Comparison of ENCODE assay signal across 24 mouse cellular contexts in genomic region chr17:28548550-28548949, GRCm38 (mm10). TPM values are rescaled to one million over a fixed set of nuclear protein-coding genes. Genes with fewer than 3 reads are reported as not detected.
"Had no signal": no experiment of that assay in that cellular context is flagged by ENCODE, and none has a peak within 500 bp of the region (broad histone marks: within the 10 kb centered on the region; RNA-seq: fewer than 3 reads in every experiment).

No protein-coding gene starts in this region.

- H3K27me3 ChIP-seq: neural tube, embryonic 12.5 days; neural tube, embryonic 13.5 days; neural tube, embryonic 15.5 days; stomach, embryonic 15.5 days had no signal

- H3K4me2 ChIP-seq: neural tube, embryonic 12.5 days; neural tube, embryonic 13.5 days; neural tube, embryonic 15.5 days; stomach, embryonic 15.5 days had no signal

- H3K9me3 ChIP-seq: neural tube, embryonic 12.5 days; neural tube, embryonic 13.5 days; neural tube, embryonic 15.5 days; stomach, embryonic 15.5 days had no signal

- DNase-seq: retina, postnatal 1 day; right cerebral cortex, adult 18-20 months; right cerebral cortex, postnatal 14 days; right cerebral cortex, postnatal 25 days; right cerebral cortex, postnatal 4 days; spleen, adult 18-20 months; thymus, adult 18-20 months; thymus, adult 2 months; thymus, postnatal 14 days; thymus, postnatal 25 days; thymus, postnatal 36 days; thymus, postnatal 4 days had no signal

- H3K9ac ChIP-seq: neural tube, embryonic 12.5 days; neural tube, embryonic 13.5 days; neural tube, embryonic 15.5 days; stomach, embryonic 15.5 days had no signal

- H3K27ac ChIP-seq: neural tube, embryonic 12.5 days; neural tube, embryonic 13.5 days; neural tube, embryonic 15.5 days; stomach, embryonic 15.5 days had no signal

- H3K4me3 ChIP-seq: neural tube, embryonic 12.5 days; neural tube, embryonic 13.5 days; neural tube, embryonic 15.5 days; stomach, embryonic 15.5 days had no signal

- H3K36me3 ChIP-seq: neural tube, embryonic 12.5 days; neural tube, embryonic 13.5 days; neural tube, embryonic 15.5 days; stomach, embryonic 15.5 days had no signal

- H3K4me1 ChIP-seq: neural tube, embryonic 12.5 days had no signal

RNA-seq across cellular contexts. Expression of gene Clpsl2, which starts 0.7 kb away (rescaled TPM):
- total RNA-seq: neutrophil, adult 5-6 weeks had no signal
- polyA plus RNA-seq: neural tube, embryonic 12.5 days; neural tube, embryonic 13.5 days; neural tube, embryonic 14.5 days; neural tube, embryonic 15.5 days; small intestine, adult 2 months; spleen, adult 2 months; stomach, embryonic 15.5 days; stomach, embryonic 16.5 days; testis, adult 2 months; thymus, adult 2 months; thymus, postnatal 0 days; urinary bladder, adult 2 months had no signal

RNA-seq across cellular contexts. Expression of gene Clps, which starts 12.0 kb away (rescaled TPM):
- total RNA-seq: neutrophil, adult 5-6 weeks had no signal
- polyA plus RNA-seq: neural tube, embryonic 12.5 days; neural tube, embryonic 13.5 days; neural tube, embryonic 14.5 days; neural tube, embryonic 15.5 days had no signal

RNA-seq across cellular contexts. Expression of gene Armc12, which starts 17.9 kb away (rescaled TPM):
- total RNA-seq: neutrophil, adult 5-6 weeks had no signal
- polyA plus RNA-seq: neural tube, embryonic 12.5 days; neural tube, embryonic 13.5 days; neural tube, embryonic 14.5 days; neural tube, embryonic 15.5 days; small intestine, adult 2 months; stomach, embryonic 15.5 days; stomach, embryonic 16.5 days; thymus, postnatal 0 days; urinary bladder, adult 2 months had no signal

RNA-seq across cellular contexts. Expression of gene Lhfpl5, which starts 26.9 kb away (rescaled TPM):
- total RNA-seq: neutrophil, adult 5-6 weeks had no signal
- polyA plus RNA-seq: spleen, adult 2 months had no signal
